Mouse (Mus musculus): ENCODE measurements around the gene Gm28539.
"Not testable (repeated sequence)": the region's sequence is repeated elsewhere in the genome, so short reads cannot be mapped to it uniquely, and the experiment has no call there.

Gene Gm28539

DNA sequence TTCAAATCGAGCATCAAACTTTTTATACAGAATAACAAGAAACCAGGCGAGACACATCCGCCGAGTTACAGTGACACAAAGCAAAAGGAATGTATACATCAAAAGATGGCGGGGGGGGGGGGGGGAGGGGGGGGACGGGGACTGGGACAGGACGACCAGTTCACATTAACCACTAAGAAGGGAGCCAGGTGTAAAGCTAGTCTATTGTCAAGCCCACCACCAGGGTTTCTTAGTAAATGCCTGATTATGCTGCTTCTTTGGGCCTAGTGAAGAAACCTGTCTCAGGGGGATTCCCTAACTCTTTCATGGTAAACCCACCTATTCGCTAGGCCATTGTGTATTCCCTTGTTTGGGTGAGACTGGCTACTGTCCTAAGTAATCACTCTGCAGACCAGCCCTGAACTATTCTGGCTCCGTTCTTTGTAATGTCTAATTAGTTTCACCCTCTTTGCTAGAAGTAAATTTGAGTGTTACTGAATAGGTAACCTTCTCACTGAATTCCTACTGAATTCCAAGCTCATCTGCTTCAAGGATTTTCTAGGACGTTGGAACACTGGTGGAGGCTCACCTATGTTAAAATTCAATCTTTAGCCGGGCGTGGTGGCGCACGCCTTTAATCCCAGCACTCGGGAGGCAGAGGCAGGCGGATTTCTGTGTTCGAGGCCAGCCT lies 13.3 kb downstream of the Gm28539 start:
- not testable (repeated sequence) for DNase-seq (ENCODE audit: extremely low spot score)

DNA sequence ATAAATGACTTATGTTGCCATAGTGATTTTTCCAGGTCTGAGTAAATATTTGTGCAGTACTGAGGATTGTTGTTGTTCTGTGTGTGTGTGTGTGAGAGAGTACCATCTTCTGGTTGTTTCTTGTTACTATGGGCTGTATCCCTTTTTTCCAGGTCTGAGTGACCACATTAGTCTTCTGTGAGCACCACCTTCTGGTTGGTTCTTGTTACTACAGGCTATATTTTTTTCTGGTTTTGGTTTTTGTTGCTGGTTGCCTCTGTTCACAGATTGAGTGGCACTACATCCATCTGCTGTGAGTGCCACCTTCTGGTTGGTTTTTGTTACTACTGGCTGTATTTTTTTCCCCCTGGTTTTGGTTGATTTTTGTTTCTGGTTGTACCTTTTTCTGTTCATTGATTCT lies 22.2 kb downstream of the Gm28539 start:
- peak; percentile 29 for DNase-seq (ENCODE audit: extremely low spot score)

DNA sequence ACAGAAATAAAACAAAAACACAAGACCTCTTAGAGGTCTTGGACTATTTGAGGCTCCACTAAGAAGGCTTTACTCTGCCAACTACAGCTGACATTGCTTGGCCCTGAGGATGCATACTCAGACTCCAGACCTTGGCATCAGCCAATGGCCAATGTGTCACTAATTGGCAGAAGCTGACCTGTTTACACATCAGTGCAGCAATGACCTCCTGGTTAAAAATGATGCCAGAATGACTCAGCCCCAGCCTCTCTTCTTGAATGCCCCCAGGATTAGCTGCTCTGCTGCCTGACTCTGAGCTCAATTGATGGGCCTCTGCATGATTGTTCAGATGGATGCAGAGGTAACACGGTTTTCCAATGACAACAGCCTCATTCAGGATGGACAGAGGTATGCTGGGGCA lies 23.8 kb downstream of the Gm28539 start:
- DNase-seq (ENCODE audit: extremely low spot score), result no peak

DNA sequence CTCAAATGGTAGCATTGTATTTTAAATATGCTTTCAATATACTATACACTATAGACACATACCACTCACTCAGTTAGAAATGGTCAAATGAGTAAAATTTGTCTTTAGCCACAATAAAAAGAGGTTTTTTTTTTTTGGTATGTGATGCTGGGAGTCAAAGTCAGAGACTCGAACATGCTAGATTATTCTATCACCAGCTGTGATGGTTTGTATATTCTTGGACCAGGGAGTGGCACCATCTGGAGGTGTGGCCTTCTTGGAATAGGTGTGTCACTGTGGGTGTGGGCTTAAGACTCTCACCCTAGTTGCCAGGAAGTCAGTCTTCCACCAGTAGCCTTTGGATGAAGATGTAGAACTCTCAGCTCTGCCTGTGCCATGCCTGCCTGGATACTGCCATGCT lies 34.1 kb downstream of the Gm28539 start:
- not testable (repeated sequence) for DNase-seq (ENCODE audit: extremely low spot score)

DNA sequence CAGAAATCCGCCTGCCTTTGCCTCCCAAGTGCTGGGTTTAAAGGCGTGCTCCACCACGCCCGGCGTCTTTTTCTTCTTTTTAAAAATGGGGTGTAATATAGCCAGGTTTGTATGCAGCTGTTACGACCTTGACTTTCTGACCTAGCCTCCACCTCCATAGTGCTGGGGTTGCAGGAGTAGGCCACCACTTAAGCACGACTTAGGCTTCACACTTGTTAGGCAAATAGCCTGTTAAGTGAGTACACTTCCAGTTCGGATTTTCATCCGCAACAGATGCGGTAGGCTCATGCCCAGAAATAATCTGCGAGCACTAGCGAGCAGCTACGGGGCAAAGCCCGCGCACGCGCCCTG lies 39.7 kb downstream of the Gm28539 start:
- no peak for DNase-seq (ENCODE audit: extremely low spot score)

DNA sequence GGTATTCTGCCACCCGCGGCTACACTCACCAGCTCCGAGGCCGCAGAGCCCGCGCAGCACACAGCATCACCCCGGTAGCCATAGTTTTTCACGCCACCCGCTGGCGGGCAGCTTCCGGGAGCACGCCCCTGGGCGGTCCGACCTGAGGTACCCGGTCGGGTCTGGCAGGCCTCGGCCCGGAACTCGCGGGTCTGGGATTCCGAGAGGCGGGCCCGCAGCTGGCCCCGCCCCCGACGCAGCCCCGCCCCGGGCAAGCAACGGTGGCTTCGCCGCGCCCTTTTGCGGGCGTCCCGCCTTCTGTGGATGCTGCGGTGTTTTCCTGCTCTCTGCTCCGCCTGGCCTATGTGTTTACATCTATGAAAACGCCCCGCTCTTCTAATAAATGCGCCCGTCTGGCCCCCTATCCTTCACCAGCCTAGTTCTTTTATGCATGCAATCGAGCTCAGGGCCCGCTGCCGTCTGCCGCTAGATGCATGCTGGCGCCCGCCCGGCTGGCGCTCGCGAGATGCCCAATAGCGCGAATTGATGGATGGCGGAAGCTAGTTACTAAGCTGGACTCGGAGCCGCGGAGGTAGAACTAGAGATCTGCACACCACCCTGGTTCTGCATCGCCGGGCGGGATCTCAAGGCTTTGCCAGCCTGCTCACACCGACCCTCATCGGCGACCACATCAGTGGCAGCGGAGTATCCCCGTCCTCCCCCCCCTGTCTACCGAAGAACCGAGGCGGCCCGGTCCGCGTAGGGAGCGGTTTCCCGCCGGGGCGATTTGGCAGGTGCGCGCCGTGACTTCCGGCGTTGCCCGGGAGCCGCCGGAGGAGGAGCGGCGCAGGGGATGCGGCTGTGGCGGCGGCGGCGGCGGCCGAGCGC lies 40.3 kb downstream of the Gm28539 start, which contains the start of the genes Mrpl40 and Hira:
Gene Mrpl40 (minus strand): TSS at position 421 of the 867 bp plus-strand sequence.
Gene Hira (plus strand): TSS at position 596 of the 867 bp plus-strand sequence.
- DNase-seq (ENCODE audit: extremely low spot score), result peak; percentile 95

DNA sequence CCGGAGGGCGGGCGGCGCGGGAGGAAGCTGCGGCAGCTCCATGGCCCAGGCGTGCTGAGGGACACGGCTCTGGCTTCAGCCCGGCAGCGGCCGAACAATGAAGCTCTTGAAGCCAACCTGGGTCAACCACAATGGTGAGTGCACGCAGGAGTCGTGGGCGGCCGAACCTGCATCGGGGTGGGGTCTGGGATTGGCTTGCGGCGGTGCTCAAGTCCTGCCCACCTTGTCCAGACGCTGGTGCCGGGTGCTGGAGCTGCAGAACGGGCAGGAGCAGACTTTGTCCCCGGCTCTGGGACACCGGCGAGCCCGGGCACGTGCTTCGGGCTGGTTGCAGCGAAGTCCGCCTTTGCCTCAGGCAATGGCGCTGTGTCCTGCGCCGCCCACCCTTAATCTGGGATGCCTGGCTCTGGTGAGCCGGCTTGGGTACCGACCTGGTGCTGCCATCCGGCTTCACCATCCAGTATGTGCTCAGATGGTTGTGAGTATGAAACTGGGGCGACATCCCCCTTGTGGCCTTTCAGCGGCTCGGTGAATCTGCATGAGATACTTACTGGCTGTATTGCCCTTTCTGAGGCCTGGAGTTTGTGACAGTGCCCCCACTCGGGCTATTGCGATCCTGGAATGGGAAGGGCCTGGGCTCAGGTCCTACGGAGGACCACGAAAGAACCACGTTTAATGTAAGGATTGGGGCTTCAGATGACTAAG lies 41.2 kb downstream of the Gm28539 start:
- DNase-seq (ENCODE audit: extremely low spot score), result peak; percentile 78

DNA sequence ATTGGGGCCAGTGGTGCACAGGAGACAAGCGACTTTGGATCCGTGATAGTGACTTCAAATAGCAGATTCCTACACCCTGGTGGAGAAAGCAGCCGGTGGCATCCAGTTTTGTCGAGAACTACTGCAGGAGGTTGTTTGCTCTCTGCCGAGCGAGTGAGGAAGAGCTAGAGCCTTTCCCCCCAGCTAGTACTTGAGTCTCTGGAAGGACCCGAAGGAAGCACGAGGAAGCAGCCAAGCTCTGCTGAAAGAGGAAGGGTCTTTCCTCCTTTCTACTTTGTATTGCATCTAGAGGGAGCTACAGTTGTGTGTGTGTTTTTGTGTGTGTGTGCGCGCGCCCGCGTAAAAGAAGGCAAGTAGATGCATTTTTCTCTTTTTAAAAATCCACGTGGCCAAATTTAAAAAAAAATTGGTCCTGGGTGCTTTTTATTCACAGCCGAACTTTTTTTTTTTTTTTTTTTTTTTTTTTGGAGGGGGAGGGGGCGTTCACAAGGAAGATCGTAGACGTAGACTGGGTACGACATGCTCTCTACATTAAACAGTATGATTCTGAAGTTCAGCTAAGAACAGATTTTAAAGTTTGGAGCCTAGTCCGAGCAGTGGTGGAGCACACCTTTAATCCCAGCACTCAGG lies 41.8 kb downstream of the Gm28539 start:
- DNase-seq (ENCODE audit: extremely low spot score), result no peak

DNA sequence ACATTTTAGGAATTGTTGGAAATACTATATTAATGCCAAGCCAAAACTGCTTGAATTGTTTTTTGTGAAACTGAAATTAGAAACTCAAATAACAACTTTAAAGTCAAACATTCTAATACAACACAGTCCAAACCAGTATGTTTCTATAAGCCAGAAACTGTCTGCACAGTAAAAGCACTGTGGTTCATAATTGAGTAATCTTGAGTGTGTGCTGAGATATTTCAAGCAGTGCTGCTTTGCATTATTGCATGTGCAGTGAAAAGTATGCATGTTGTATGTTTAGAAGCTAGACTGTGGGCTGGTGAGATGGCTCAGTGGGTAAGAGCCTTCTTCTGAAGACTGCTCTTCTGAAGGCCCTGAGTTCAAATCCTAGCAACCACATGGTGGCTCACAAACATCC lies 47.7 kb downstream of the Gm28539 start:
- no peak for DNase-seq (ENCODE audit: extremely low spot score)

DNA sequence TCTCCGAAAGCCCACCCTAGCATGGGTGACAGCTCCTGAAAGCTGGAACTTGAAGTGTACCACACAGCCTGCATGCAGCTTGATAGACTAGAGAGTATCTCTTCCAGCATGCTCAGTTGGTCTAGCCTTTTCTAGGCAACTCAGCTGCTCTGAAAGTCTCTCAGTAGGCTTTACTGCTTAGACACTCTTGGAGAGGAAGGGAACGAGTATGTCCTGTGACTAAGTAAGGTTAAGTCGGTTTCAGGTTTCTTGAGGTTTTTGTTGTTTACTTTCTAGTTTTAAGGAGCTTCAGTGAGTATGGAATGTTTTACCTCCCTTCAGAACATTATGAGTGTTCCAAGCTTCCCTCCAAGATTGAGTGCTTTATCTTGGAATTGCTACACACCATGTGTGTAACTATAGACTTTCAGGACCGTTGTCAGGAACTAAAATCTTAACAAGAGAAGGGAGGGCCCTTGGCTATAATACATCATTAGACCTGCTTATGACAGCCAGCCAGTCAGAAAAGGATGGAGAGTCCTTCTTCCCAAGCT lies 57.5 kb downstream of the Gm28539 start:
- no peak for DNase-seq (ENCODE audit: extremely low spot score)

DNA sequence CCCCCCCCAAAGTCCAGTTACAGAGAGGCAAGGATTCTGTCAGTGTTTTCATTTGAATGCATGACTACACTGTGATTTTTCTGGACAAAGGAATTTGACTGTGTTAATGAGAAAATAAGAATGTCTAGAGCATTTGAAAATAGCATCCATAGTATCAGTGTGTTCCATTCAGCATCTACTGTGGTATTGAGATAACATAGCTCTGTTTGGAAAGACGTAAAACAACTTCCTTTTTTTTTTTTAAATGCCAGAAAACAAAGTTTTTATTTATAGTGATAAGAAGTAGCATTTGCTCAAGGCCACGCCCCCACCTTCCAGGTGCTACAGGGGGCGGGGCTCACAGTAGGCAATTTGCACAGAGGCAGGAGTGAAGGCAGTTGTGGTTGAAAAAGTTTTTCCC lies 58.9 kb downstream of the Gm28539 start:
- no peak for DNase-seq (ENCODE audit: extremely low spot score)

DNA sequence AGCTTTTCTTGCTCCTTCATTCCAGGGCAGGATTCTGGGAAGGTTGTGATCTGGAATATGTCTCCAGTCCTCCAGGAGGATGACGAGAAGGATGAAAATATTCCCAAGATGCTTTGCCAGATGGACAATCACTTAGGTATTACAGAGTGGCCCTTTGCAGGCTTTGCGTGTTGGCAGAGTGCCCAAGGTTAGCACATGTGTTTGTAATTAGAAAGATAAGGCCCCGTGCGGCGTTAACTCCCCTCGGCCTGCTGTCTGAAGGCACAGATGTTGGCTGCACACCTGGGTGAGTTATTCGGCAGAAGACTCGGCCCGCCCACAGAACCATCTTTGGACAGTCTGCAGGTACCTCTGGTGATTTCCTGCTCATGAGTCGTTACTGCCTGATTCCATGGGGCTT lies 60.0 kb downstream of the Gm28539 start:
- DNase-seq (ENCODE audit: extremely low spot score), result no peak

DNA sequence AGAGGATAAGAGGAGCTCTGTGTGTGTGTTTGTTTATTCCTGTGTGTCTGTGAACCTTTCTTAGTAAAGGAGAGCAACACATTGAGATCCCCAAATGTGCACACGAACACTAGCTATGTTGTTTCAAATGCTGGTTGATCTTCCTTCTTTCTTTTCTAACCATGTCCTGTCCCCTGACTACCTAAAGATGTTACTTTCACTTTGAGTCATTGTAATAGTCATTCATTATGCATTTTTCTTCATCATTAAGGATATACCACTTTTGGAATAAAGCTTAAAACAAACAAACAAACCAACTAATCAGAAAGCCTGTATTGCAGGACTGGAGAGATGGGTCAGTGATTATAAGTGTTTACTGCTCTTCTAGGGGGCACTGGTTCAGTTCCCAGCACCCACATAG lies 69.3 kb downstream of the Gm28539 start:
- DNase-seq (ENCODE audit: extremely low spot score), result no peak

DNA sequence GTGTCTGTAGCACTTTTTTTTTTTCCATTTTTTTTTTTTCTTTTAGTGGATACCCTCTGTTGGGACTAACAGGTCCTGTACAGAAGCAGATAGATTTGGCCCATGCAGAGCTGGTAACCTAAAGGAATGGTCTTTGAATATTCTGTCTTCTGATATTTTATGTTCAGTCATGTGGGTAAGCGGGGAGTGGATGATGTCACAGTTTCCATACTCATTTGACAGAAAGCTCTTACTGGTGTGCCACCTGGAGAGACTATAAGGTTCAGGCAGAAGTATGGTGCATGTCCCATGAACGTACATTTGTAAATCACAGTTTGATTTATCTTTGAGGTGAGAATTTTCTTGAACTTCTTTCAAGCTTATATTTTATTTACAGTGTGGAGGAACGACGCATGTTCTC lies 79.7 kb downstream of the Gm28539 start:
- no peak for DNase-seq (ENCODE audit: extremely low spot score)

DNA sequence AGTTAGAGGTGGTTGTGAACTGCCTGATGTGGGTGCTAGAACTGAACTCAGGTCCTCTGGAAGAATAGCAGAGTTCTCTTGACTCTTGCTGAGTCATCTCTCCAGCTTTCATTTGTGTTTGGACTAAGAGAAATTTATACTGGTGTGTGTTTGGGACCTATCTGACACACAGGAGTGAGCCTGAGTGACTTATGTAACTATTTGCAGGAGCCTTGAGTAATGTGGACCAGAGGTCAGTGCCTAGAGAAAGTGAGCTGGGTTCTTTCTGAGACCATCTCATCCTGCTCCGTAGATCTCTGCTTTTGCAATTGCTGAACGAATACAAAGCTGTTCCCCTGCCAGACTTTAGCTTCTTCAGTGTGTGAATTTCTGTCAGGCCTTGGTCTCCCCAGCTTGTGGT lies 85.4 kb downstream of the Gm28539 start:
- DNase-seq (ENCODE audit: extremely low spot score), result no peak

DNA sequence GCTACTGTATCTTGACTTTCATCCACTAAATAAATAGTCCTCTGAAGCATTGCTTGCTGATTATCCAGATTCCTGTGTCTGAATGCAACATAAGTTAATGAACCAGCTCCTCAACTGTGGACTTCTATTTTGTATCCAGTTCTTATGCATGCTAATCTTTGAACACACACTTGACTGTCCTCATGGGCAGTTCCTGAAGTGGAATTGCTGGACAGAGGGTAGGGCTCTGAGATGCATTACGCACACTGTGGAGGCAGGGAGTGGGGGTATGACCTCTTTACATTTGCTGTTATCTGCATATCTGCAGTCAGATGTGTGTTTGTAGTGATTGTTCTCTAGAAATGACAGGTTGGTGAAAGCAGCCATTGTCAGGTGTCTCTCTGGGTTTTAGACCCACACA lies 91.6 kb downstream of the Gm28539 start:
- DNase-seq (ENCODE audit: extremely low spot score), result no peak

DNA sequence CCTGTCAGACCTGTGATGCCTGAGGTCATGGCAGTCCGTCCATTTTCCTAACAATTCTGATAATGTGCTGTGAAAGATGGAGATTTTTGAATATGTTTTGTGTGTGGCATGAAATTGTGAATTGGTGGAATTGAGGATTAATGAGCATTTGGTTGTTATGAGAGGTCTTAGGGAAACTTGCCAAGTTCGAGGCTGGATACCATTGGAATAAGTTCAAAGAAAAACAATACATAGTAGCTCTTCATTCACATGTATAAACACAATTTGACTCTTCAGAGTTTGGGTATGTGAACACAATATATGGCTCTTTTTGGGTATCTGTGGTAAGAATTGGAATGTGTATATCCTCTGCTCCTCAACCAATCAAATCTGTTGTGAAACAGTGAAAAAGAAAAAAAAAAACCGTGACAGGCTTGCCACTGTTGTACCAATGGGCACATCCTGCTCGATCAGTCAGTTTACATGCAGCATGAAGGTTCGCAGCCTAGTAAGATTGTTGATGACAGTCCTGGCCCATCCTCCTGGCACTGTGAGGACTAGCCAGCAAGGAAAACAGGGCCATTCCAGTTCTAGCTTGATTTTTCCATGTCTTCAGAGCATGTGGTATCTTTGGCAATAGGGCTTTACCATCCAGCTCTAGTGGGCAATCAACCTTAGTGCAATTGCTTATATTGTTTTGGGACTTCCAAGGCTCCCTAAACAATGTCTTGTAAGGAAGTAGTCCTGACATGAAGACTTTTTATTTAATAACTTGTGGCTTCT lies 102.1 kb downstream of the Gm28539 start:
- no peak for DNase-seq (ENCODE audit: extremely low spot score)

DNA sequence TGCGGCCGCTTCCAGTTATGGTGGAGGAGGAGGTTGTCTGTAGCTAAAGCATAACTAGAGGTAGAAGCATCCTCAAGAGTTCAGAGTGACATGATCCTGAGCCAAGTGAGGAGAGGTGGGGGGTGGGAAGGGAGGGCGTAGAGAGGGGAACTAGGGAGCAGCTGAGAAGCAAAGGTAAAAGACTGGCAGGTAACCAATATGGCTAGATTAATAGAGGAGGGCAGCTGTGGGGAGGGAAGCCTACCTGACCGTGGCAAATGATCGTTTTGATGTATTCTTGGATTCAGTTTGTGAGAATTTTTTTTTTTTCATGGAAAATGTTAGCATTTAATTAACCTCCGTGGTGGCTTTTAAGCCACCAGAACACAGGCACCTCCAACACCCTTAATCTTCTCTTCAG lies 107.5 kb downstream of the Gm28539 start:
- DNase-seq (ENCODE audit: extremely low spot score), result no peak

DNA sequence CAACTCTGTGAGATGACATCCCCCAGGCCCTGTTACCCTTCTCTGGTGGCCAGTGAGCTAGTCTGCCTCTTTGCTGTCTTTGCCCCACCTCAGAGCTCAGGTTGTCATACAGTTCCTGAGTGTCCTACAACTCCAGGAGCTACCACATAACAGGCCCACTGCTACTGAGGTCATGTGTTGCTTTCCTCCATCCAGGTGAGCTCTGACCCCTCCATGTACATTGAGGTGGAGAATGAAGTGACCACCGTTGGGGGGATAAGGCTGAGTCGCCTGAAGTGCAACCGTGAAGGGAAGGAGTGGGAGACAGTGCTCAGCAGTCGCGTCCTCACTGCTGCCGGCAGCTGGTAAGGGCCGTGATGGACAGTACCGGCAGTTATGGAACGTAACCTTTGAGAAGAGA lies 112.6 kb downstream of the Gm28539 start:
- DNase-seq (ENCODE audit: extremely low spot score), result no peak

DNA sequence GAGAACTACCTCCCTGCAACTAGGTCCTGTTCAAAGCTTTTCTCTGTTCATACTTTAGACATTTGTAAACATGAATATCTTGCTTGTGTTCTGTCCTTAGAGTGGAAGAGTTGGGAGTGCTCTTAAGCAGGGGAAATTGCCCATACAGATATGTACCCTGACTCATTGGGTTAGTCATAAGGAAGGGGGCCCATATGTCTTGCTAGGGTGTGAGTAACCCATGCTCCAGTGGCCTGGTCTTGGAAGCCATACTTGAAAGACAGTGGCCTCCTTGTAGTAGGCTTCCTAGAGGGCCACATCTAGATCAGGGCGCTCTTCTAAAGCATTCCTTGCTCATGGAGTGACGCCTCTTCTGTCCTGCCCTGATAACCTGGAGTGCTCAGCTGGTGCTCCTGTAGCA lies 114.0 kb downstream of the Gm28539 start:
- DNase-seq (ENCODE audit: extremely low spot score), result no peak

DNA sequence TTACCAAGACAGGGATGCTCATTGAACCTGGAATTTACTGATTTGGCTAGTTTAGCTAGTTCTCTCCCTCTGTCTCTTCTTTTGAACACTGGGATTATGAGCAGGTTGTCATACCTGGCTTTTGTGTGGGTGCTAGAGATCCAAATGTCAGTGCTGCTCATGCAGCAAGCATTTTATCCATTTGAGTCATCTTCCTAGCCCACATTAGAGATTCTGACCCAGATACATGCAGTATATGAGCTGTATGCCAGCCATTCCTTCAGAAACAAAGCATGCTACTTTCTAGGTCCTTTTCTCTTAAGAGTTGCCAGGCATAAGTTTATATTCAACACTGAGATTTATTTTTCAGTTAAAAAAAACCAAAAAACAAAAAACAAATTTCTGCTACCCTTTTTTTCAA lies 116.4 kb downstream of the Gm28539 start:
- DNase-seq (ENCODE audit: extremely low spot score), result no peak

All from embryo, embryonic 9.5 days (tissue).